Mouse (Mus musculus): ENCODE results near the gene Gm10318. TPM values are rescaled to one million over a fixed set of nuclear protein-coding genes. Genes with fewer than 3 reads are reported as not detected.

Gm10318 gene
- total RNA-seq, 2 experiments from 2014 or later, result not detected

- ATAC-seq (replicated peaks; ENCODE audit: low FRiP score, poor library complexity, severe bottlenecking), result no peak
Observed at GRCm38 (mm10) chr10:77886007-77886747, 33.5 kb downstream of the Gm10318 start.

GRCm38 (mm10) chr10:77890987-77891565, 38.4 kb downstream of the Gm10318 start:
- ATAC-seq (replicated peaks; ENCODE audit: low FRiP score, poor library complexity, severe bottlenecking), result no peak

DNA sequence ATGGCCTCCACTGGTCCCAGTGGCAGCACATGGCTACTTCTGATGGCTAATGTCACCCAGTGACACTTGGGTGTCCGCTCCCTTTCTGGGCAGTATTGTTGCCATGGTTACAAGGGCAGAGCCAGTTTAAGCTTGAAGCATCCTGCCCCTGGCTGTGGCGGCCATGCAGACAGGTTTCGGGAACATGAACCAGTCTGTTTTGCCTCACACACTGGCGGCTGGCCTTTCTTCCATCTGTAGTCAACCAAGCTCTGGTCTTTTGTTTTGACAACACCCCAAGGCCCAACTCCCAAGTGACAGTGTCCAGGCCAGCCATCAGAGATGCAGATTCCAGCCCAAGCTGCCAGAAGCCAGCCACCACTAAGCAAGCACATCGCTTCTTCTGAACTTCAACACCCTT, 42.9 kb downstream of the Gm10318 start:
- no peak for ATAC-seq (replicated peaks; ENCODE audit: low FRiP score, poor library complexity, severe bottlenecking)

GRCm38 (mm10) chr10:77900126-77900525, 47.5 kb downstream of the Gm10318 start:
- ATAC-seq (replicated peaks; ENCODE audit: low FRiP score, poor library complexity, severe bottlenecking), result no peak

GRCm38 (mm10) chr10:77900903-77901818, 48.5 kb downstream of the Gm10318 start:
- ATAC-seq (replicated peaks; ENCODE audit: low FRiP score, poor library complexity, severe bottlenecking), result no peak

DNA sequence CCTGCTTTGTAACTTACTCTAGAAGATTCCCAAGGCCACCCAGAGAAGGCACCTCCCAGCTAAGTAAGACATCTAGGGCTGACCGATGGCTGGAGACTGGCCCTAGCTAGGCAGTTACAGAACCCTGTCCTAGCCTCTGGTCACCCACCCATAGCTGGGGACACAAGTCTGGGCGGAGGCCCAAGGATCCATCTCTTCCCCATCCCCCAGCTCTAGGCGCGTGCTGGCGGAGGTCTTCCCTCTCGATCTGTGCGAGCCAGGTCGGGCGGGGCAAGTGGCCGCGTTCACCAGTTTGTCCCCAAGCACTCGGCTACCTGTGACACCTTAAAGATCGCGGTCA, 49.2 kb downstream of the Gm10318 start:
- no peak for ATAC-seq (replicated peaks; ENCODE audit: low FRiP score, poor library complexity, severe bottlenecking)

- ATAC-seq (replicated peaks; ENCODE audit: low FRiP score, poor library complexity, severe bottlenecking), result no peak
Observed at GRCm38 (mm10) chr10:77902211-77902893, 49.7 kb downstream of the Gm10318 start, which contains the start of gene Lrrc3. Gene Lrrc3, minus strand, starts transcription at chr10:77902536.

GRCm38 (mm10) chr10:77902894-77903715, 50.4 kb downstream of the Gm10318 start:
- no peak for ATAC-seq (replicated peaks; ENCODE audit: low FRiP score, poor library complexity, severe bottlenecking)

Other genes with a start within 250 kb of the Gm10318 start
Only the 30 nearest of the 33 such genes appear.
- not detected in 2 replicates for gene Tspear, start 166.3 kb upstream of the Gm10318 start, total RNA-seq (2015; ENCODE audit: low replicate concordance)
- gene Tspear, start 166.3 kb upstream of the Gm10318 start, total RNA-seq (2017; ENCODE audit: low replicate concordance), result not detected in 2 replicates
- not detected in 2 replicates for gene Gm19402, start 162.1 kb upstream of the Gm10318 start, total RNA-seq (2015; ENCODE audit: low replicate concordance)
- gene Gm19402, start 162.1 kb upstream of the Gm10318 start, total RNA-seq (2017; ENCODE audit: low replicate concordance), result not detected in 2 replicates
- not detected in 2 replicates for gene Gm9508, start 155.6 kb upstream of the Gm10318 start, total RNA-seq (2015; ENCODE audit: low replicate concordance)
- gene Gm9508, start 155.6 kb upstream of the Gm10318 start, total RNA-seq (2017; ENCODE audit: low replicate concordance), result not detected in 2 replicates
- gene Gm10272, start 146.2 kb upstream of the Gm10318 start, total RNA-seq (2015; ENCODE audit: low replicate concordance), result not detected in 2 replicates
- not detected in 2 replicates for gene Gm10272, start 146.2 kb upstream of the Gm10318 start, total RNA-seq (2017; ENCODE audit: low replicate concordance)
- not detected in 2 replicates for gene Gm10024, start 141.4 kb upstream of the Gm10318 start, total RNA-seq (2015; ENCODE audit: low replicate concordance)
- not detected in 2 replicates for gene Gm10024, start 141.4 kb upstream of the Gm10318 start, total RNA-seq (2017; ENCODE audit: low replicate concordance)
- gene Gm10142, start 137.1 kb upstream of the Gm10318 start, total RNA-seq (2015; ENCODE audit: low replicate concordance), result not detected in 2 replicates
- not detected in 2 replicates for gene Gm10142, start 137.1 kb upstream of the Gm10318 start, total RNA-seq (2017; ENCODE audit: low replicate concordance)
- not detected in 2 replicates for gene Krtap12-1, start 132.3 kb upstream of the Gm10318 start, total RNA-seq (2015; ENCODE audit: low replicate concordance)
- gene Krtap12-1, start 132.3 kb upstream of the Gm10318 start, total RNA-seq (2017; ENCODE audit: low replicate concordance), result not detected in 2 replicates
- not detected in 2 replicates for gene Gm10100, start 126.4 kb upstream of the Gm10318 start, total RNA-seq (2015; ENCODE audit: low replicate concordance)
- gene Gm10100, start 126.4 kb upstream of the Gm10318 start, total RNA-seq (2017; ENCODE audit: low replicate concordance), result not detected in 2 replicates
- gene Gm18596, start 110.2 kb upstream of the Gm10318 start, total RNA-seq (2015; ENCODE audit: low replicate concordance), result not detected in 2 replicates
- gene Gm18596, start 110.2 kb upstream of the Gm10318 start, total RNA-seq (2017; ENCODE audit: low replicate concordance), result not detected in 2 replicates
- gene Gm9736, start 101.5 kb upstream of the Gm10318 start, total RNA-seq (2015; ENCODE audit: low replicate concordance), result not detected in 2 replicates
- gene Gm9736, start 101.5 kb upstream of the Gm10318 start, total RNA-seq (2017; ENCODE audit: low replicate concordance), result not detected in 2 replicates
- not detected in 2 replicates for gene Gm3233, start 93.2 kb upstream of the Gm10318 start, total RNA-seq (2015; ENCODE audit: low replicate concordance)
- gene Gm3233, start 93.2 kb upstream of the Gm10318 start, total RNA-seq (2017; ENCODE audit: low replicate concordance), result not detected in 2 replicates
- not detected in 2 replicates for gene Gm3238, start 81.5 kb upstream of the Gm10318 start, total RNA-seq (2015; ENCODE audit: low replicate concordance)
- not detected in 2 replicates for gene Gm3238, start 81.5 kb upstream of the Gm10318 start, total RNA-seq (2017; ENCODE audit: low replicate concordance)
- gene Gm7138, start 75.9 kb upstream of the Gm10318 start, total RNA-seq (2015; ENCODE audit: low replicate concordance), result not detected in 2 replicates
- not detected in 2 replicates for gene Gm7138, start 75.9 kb upstream of the Gm10318 start, total RNA-seq (2017; ENCODE audit: low replicate concordance)
- not detected in 2 replicates for gene Gm3250, start 70.3 kb upstream of the Gm10318 start, total RNA-seq (2015; ENCODE audit: low replicate concordance)
- not detected in 2 replicates for gene Gm3250, start 70.3 kb upstream of the Gm10318 start, total RNA-seq (2017; ENCODE audit: low replicate concordance)
- gene Gm7137, start 64.7 kb upstream of the Gm10318 start, total RNA-seq (2015; ENCODE audit: low replicate concordance), result not detected in 2 replicates
- not detected in 2 replicates for gene Gm7137, start 64.7 kb upstream of the Gm10318 start, total RNA-seq (2017; ENCODE audit: low replicate concordance)
- gene Gm9639, start 57.8 kb upstream of the Gm10318 start, total RNA-seq (2015; ENCODE audit: low replicate concordance), result not detected in 2 replicates
- not detected in 2 replicates for gene Gm9639, start 57.8 kb upstream of the Gm10318 start, total RNA-seq (2017; ENCODE audit: low replicate concordance)
- not detected in 2 replicates for gene Gm19668, start 53.7 kb upstream of the Gm10318 start, total RNA-seq (2015; ENCODE audit: low replicate concordance)
- gene Gm19668, start 53.7 kb upstream of the Gm10318 start, total RNA-seq (2017; ENCODE audit: low replicate concordance), result not detected in 2 replicates
- gene Gm9507, start 41.0 kb upstream of the Gm10318 start, total RNA-seq (2015; ENCODE audit: low replicate concordance), result not detected in 2 replicates
- not detected in 2 replicates for gene Gm9507, start 41.0 kb upstream of the Gm10318 start, total RNA-seq (2017; ENCODE audit: low replicate concordance)
- not detected in 2 replicates for gene Gm2696, start 38.2 kb upstream of the Gm10318 start, total RNA-seq (2015; ENCODE audit: low replicate concordance)
- gene Gm2696, start 38.2 kb upstream of the Gm10318 start, total RNA-seq (2017; ENCODE audit: low replicate concordance), result not detected in 2 replicates
- not detected in 2 replicates for gene Krtap10-4, start 25.8 kb upstream of the Gm10318 start, total RNA-seq (2015; ENCODE audit: low replicate concordance)
- gene Krtap10-4, start 25.8 kb upstream of the Gm10318 start, total RNA-seq (2017; ENCODE audit: low replicate concordance), result not detected in 2 replicates
- gene Krtap10-10, start 16.9 kb upstream of the Gm10318 start, total RNA-seq (2015; ENCODE audit: low replicate concordance), result not detected in 2 replicates
- not detected in 2 replicates for gene Krtap10-10, start 16.9 kb upstream of the Gm10318 start, total RNA-seq (2017; ENCODE audit: low replicate concordance)
- not detected in 2 replicates for gene Gm36176, start 6.1 kb upstream of the Gm10318 start, total RNA-seq (2015; ENCODE audit: low replicate concordance)
- gene Gm36176, start 6.1 kb upstream of the Gm10318 start, total RNA-seq (2017; ENCODE audit: low replicate concordance), result not detected in 2 replicates
- gene Gm3285, start 9.1 kb downstream of the Gm10318 start, total RNA-seq (2015; ENCODE audit: low replicate concordance), result not detected in 2 replicates
- gene Gm3285, start 9.1 kb downstream of the Gm10318 start, total RNA-seq (2017; ENCODE audit: low replicate concordance), result not detected in 2 replicates
- gene Lrrc3, start 49.7 kb downstream of the Gm10318 start, total RNA-seq (2015; ENCODE audit: low replicate concordance), result not detected in 2 replicates
- not detected in 2 replicates for gene Lrrc3, start 49.7 kb downstream of the Gm10318 start, total RNA-seq (2017; ENCODE audit: low replicate concordance)
- 3.1 and 5.4 TPM in 2 replicates for gene Trpm2, start 117.7 kb downstream of the Gm10318 start, total RNA-seq (2015; ENCODE audit: low replicate concordance)
- gene Trpm2, start 117.7 kb downstream of the Gm10318 start, total RNA-seq (2017; ENCODE audit: low replicate concordance), result 3.4 and 9.8 TPM in 2 replicates
- gene 1810043G02Rik, start 125.7 kb downstream of the Gm10318 start, total RNA-seq (2015; ENCODE audit: low replicate concordance), result 0.77 and 3.1 TPM in 2 replicates
- gene 1810043G02Rik, start 125.7 kb downstream of the Gm10318 start, total RNA-seq (2017; ENCODE audit: low replicate concordance), result 0.28 and 0.68 TPM in 2 replicates
- 0.96 and 1.5 TPM in 2 replicates for gene Pfkl, start 157.2 kb downstream of the Gm10318 start, total RNA-seq (2015; ENCODE audit: low replicate concordance)
- 7.3 and 11.6 TPM in 2 replicates for gene Pfkl, start 157.2 kb downstream of the Gm10318 start, total RNA-seq (2017; ENCODE audit: low replicate concordance)
- not detected in 2 replicates for gene Dnmt3l, start 189.1 kb downstream of the Gm10318 start, total RNA-seq (2015; ENCODE audit: low replicate concordance)
- gene Dnmt3l, start 189.1 kb downstream of the Gm10318 start, total RNA-seq (2017; ENCODE audit: low replicate concordance), result 0.42 and 0.43 TPM in 2 replicates
- not detected in 2 replicates for gene Aire, start 190.8 kb downstream of the Gm10318 start, total RNA-seq (2015; ENCODE audit: low replicate concordance)
- 0.60 TPM in 1 of 2 replicates, not detected in the other for gene Aire, start 190.8 kb downstream of the Gm10318 start, total RNA-seq (2017; ENCODE audit: low replicate concordance)
- 2.3 and 2.7 TPM in 2 replicates for gene Icosl, start 216.4 kb downstream of the Gm10318 start, total RNA-seq (2015; ENCODE audit: low replicate concordance)
- 1.8 and 4.9 TPM in 2 replicates for gene Icosl, start 216.4 kb downstream of the Gm10318 start, total RNA-seq (2017; ENCODE audit: low replicate concordance)